Mouse (Mus musculus) cerebellum, postnatal 4 days (tissue): ENCODE data around the gene Gm47289.

ENCODE experiments used
- DNase-seq, 2 experiments: peaks; one replicate each; pipeline ENCODE4 v3.0.0; 2022; ENCODE audit warnings: low spot score in 2 of 2, mixed read lengths in 1 of 2

The Gm47289 gene

DNA sequence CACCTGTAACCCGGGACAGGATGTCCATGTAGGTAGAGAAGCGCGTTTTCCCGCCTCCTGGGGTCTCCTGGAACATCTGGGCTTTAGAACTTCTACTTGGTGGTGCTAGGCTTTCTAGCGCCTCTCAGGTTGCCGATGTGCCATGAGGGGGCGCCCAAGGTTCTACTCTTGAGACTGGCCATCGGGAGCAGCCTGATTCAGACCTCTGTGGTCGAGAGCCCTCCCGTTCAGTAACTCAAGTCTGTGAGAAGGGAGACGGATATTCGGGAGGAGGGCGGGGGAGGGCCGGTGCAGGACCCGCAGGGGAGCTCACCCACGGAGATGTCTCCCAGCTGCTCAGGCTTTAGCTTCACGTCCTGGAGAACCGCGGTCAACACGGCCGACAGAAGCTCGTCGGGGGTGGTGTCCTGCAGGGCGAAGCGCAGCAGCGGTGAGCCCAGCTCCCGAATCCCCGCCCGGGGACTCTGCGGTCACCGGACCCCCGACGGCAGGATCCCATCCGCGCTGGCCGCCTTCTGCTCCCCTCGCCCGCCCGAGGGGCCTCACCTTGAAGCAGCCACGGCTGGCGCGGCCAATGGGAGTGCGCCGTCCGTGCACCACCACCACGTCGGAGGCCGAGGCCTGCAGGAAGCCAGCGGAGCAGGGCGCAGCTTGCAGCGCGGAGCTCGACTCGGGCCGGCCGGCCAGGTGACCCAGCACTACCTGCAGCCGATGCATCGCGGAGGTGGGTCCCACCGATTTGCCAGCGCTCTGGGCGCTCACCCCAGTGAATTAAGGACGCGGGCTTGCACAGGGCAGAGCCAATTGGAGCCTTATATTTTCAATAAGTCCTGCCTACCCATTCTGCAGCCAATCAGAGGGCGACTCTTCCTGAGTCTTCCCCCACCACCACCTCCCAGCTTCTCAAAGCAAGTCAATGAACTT is 2.4 kb upstream of the Gm47289 start, which contains the start of gene Acaa1b:
TSS of gene Acaa1b (minus strand) at position 816 of the 924 bp plus-strand sequence.
- peak; percentile 72 to 82 for DNase-seq

DNA sequence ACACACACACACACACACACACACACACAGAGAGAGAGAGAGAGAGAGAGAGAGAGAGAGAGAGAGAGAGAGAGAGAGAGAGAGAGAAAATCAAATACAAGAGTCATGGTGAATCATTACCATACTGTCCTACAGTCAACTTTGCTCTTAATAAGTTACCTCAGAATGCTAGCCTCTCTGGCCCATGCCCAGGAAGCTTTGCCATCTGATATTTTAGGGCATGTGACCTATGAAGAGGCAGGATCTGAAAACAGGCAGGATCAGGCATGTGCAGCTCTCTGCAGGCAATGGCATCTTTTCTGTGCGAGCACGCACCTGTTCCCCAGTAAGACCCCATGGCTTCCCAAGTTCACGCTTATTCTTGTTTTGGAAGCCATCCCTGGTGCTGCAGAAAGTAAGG is 1.7 kb downstream of the Gm47289 start:
- DNase-seq = no peak

DNA sequence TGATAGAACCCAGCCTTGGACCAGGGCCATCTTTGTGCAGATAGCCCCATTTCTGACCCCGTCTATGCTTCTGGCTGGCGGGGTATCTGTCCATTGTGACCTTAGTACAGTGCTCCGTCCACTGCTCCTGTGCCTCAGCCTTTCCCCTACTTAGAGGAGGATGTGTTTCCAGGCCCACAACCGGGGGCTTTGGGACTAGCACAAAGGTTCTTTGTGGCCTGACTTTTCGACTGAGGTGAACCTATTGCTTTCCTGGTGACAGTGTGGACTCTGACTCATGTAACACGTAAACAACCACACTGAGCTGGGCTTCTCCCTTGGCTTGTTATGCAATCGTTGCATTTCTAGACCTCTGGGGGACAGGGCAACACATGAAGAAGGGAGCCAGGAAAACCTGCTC is 5.8 kb downstream of the Gm47289 start:
- no peak for DNase-seq

DNA sequence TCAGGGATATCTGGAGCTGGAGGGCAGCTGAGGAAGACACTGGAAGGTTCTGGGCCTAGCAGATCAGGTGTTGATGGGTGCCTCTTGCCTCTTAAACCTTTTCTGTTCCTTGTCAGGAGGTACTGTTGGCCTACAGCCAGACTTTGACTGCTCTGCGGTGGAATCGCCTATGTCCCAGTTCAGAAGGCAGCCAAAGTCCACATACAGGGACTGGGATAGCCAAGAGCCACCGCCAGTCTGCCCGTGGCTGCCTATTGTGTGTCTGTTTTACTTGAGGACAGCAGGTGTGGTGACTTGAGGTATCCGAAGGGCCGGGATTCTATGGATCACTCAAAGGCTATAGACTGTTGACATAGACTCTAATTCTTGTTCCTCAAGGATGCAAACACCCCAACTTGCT is 6.6 kb downstream of the Gm47289 start:
- no peak for DNase-seq

DNA sequence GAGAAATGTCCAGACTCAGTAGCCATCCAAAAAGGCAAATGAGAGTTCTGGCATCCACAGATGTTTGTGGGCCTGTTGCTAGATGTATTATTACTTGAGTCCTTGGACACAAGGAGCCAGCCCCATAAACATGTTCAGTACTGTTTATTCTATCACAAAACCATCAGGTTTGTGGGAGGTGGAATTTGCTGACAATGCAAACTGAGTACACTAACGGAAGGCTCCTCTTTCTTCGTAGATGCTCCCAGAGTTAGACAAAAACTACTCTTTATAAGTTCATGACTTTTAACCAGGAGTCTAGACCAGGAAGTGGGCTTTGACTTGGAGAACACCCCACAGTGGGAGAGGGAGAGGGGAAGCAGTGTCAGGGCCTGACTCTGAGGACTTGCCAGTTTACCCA is 8.6 kb downstream of the Gm47289 start:
- DNase-seq = no peak

DNA sequence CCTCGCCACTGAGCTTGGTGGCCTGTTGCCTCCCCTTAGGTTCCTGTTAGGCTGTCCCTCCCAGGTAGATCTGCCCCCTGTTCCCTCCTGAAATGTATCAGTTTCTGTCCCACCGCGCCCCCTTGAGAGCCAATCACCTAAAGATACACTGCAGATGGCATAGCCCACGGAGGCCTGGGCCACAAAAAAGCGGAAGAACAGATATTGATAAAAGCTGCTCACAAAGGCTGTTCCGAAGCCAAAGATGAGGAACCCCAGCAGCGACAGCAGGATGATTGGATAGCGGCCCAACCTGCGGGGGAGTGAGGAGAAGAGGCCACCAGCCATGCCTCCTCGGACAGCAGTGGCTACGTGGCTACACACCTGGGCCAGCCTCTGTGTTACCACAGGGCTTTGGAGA is 20.3 kb downstream of the Gm47289 start:
- no peak for DNase-seq

DNA sequence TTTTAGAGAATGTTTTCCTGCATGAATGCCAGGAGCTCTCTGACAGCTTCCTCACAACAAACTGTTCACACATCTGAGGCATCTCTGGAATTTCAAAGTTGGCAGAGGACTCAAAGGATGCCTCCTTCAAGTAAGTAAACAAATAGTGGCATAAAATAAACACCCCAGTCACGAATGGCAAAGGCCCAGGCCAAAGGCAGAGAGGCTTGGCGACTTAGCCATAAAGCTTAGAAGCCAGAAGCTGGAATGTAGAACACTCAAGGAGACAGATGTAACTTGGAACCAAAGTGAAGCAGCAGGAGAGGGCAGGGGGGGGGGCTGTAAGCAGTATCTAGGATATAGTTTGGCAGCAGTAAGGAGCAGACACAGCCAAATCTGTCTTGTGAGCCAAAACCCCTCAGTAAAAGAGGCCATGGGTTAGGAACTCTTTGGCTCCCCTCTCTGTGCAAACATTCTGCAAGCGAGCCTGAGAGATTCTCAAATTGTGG is 22.3 kb downstream of the Gm47289 start:
- DNase-seq = no peak

DNA sequence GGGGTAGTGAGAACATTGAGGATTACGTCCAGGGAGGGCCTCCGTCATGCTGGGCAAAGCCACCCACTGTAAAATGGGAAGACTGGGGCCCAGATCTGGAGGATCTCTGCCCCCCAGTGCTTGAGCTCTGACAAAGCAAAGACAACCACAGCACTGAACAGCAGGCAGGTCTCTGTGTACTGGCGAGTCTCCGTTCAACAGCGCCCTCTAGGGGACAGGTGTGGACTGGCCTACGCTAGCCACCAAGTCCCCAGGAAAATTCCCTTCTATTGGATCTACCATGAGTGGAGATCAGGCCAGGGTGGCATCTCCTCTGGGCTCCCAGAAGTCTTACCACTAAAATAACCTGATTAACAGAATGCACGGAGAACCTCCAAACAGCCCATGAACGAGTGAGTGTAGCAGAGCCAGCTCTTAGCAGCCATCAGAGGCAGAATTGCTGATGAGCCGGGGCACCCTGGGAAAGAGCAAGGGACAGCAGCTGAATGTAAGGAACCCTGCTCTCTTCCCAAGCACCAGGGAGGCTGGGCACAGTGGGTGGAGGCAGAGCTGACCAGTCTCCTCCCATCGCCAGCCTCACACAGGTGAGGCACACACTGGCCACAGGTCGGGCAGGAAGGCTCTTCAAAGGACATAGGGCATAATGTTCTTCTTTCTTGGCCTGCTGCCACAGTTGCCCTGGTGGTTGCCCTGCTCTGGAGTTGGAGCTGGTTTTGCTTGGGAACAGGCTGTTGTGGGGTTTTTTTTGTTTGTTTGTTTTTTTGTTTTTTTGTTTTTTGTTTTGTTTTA is 33.4 kb downstream of the Gm47289 start:
- peak in 1 of 2 experiments; percentile 24 for DNase-seq

DNA sequence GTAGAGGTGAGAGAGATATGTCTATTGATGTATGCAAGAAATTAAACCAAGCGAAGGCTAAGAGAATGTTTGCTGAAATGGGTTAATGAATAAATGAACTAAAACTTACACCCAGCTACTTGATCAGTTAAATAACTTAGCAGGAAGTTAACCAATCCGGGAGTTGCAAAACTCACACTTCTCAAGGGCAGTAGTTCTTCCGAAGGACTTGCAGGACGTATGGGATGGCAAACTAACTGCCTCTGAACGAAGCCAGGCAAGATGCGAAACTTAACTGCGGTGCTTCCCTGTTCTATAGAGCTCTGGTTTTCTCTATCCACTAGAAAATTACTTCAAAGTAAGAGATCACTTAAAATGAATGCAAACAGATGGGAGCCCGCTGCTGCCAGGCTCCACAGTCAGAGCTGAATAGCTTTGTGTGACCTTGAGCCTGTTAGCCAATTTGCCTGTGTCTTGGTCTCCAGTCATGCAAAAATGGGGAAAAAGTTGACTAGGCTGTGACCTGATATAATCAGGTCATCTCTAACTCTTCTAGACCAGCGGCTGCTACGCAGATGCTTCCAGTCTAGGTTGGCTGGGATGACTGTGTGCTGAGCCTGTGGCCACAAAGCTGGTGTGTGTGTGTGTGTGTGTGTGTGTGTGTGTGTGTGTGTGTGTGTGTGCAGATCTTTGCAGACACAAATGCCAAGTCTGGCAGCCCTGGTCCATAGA is 40.3 kb downstream of the Gm47289 start:
- DNase-seq = no peak

DNA sequence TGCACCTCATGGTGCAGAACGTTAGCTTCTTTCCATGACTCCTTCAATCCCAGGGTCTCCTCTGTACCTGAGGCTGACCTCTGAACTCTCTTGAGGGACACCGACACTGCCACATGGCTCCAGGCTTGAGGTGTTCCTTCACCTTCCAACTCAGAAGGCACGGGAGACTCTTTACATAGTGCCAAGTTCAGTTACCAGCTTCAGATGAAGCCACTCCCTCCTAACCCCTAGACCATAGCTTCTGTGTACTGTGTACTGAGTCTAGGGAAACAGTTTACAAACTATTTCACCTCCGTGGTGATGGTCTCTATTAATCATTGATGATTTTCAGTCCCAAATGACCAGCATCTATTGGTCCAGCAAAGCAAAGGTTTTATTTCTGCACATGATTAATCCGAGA is 42.7 kb downstream of the Gm47289 start:
- DNase-seq = no peak

DNA sequence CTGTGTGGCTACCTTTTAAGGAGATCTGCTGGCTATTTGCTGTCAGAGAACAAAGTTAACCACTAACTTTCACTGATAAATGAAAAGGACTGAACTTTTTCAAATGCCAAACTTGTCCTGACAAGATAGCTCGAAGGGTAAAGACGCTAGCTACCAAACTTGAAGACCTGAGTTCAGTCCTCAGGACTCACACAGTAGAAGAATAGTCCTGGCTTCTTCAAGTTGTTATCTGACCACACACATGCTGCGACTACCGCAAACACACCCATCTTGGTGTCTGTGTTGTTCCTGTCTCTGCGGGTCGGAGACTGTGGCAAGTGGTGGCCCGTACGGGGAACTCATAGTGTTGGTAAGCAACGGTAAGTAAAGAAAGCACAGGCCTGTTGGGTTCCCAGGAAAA is 44.7 kb downstream of the Gm47289 start:
- DNase-seq = no peak

DNA sequence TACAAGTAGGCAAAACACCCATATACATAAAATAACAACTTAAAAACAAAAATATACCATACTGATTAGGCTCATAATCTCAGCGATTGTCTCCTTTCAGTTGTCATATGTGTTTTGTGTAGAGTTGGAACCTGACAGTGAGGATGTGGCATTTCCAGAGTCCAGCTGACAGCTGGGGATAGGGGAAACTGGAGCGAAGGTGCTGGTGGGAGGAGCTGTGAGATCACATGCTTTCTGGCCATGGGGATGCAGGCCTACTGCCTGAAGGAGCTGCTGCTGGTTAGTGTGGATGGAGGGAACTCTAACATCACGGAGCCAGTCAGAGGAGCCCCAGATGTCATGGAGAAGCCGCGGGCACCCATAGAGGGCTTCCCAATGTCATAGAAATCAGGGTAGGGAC is 46.8 kb downstream of the Gm47289 start:
- no peak for DNase-seq

DNA sequence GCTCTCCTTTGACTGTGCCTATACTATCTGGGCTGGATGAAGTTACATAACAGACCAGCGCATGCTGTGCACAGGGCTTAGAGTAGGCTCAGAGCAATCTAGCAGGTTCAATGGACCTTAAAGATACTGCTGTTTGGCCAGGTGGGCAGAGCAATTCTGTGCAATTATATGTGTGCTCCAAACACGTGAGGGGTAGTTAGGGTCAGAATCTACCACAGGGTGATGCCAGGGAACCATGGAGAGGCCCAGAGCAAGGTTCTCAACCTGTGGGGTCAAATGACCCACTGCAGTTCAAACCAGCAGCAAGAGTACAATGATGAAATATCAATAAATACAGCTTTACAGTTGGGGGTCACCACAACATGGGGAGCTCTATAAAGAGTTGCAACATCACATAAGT is 47.7 kb downstream of the Gm47289 start:
- DNase-seq = no peak

DNA sequence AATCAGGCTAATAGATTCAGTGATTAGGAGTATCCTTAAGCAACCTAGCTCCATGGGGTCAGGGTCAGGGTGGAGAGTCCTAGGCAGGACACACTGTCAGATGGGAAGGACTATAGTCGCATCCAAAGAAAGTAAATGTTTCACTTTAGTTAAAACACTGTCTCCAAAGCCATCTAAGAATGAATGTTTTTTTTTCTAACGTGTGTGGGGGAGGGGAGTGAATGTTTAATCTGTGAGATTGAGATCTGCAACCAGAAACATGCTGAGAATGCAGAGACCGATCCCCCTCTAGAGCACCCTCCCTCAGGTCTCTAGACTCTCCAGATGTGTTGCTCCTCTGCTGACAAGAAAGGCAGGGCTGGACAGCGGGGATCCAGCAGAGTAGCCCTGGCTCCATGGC is 48.2 kb downstream of the Gm47289 start:
- DNase-seq = no peak

DNA sequence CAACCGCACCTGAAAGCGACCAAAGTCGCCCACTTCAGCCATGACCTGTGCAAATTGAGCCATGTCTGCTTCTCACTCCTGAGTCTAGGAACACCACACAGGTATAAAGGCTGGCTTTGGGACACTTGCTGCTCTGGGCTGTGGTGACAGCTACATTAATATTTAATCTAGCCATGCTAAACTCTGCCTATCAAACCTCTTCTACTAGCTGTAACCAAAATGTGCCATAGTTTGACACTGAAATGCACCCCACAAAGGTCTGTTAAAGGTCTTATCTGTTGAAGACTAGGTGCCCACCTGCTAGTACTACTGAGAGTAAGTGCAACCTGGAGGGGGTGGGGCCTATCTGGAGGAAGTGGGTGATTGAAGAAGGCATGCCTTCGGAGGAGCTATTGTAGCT is 50.0 kb downstream of the Gm47289 start, which contains the start of gene Slc22a13:
TSS of gene Slc22a13 (minus strand) at position 101 of the 400 bp plus-strand sequence.
- no peak for DNase-seq
